Mouse (Mus musculus): ENCODE data around the gene Acap2.

- TF ChIP-seq POLR2A (IDR thresholded peaks at IDR 0.05; ENCODE audit: borderline replicate concordance, insufficient read depth, low read length) (no peak), CTCF (IDR thresholded peaks at IDR 0.05; ENCODE audit: borderline replicate concordance, insufficient read depth, low read depth, low read length) (no peak)
These were observed 119.2 kb downstream of the Acap2 start for GRCm38 (mm10) chr16:31081891-31082290.

Measured in cerebellum, adult 2 months (tissue).